Mouse (Mus musculus) limb, embryonic 10.5 days (tissue): ENCODE data around the gene Mmp25. TPM values are rescaled to one million over a fixed set of nuclear protein-coding genes. Genes with fewer than 3 reads are reported as not detected.

Source experiments
- DNase-seq: peaks from one replicate; pipeline ENCODE4 v3.0.0-alpha.2; 2017; ENCODE audit warnings: low spot score
- H3K27ac ChIP-seq: fragments of 300-500 bp; sonication (generic); 2 replicates; pipeline ENCODE4 v1.5.1; 2016; ENCODE audit warnings: mild to moderate bottlenecking
- H3K27me3 ChIP-seq: fragments of 300-500 bp; sonication (generic); 2 replicates; pipeline ENCODE4 v1.6.1; 2016; ENCODE audit warnings: low read depth, mild to moderate bottlenecking; ENCODE audit not compliant: poor library complexity, severe bottlenecking
- H3K36me3 ChIP-seq: fragments of 300-500 bp; sonication (generic); 2 replicates; pipeline ENCODE4 v1.6.1; 2016; ENCODE audit warnings: mild to moderate bottlenecking, moderate library complexity
- H3K4me1 ChIP-seq: fragments of 300-500 bp; sonication (generic); 2 replicates; pipeline ENCODE4 v1.6.1; 2016
- H3K4me3 ChIP-seq: fragments of 300-500 bp; sonication (generic); 2 replicates; pipeline ENCODE4 v1.5.1; 2016; ENCODE audit warnings: mild to moderate bottlenecking, moderate library complexity
- H3K9me3 ChIP-seq: fragments of 300-500 bp; sonication (generic); replicated peaks from 2 replicates; pipeline ENCODE4 v1.6.1; 2016; ENCODE audit warnings: mild to moderate bottlenecking
- WGBS: fragments of 180-500 bp; shearing (Covaris S2); methylation state at CpG from one replicate; pipeline ENCODE4 v1.1.7; 2016; 5-methylcytosine and 5-hydroxymethylcytosine counted together
- polyA plus RNA-seq: library from polyadenylated mRNA; unstranded; fragments of >200 nt; fragmentation: Nextera tagmentation; extraction: Ambion mirVana; gene quantifications from 2 replicates; pipeline ENCODE4 v1.2.1, GENCODE M21; 2016

Mmp25 gene
- polyA plus RNA-seq, 1 experiment from 2014 or later = 1.1 TPM

DNA sequence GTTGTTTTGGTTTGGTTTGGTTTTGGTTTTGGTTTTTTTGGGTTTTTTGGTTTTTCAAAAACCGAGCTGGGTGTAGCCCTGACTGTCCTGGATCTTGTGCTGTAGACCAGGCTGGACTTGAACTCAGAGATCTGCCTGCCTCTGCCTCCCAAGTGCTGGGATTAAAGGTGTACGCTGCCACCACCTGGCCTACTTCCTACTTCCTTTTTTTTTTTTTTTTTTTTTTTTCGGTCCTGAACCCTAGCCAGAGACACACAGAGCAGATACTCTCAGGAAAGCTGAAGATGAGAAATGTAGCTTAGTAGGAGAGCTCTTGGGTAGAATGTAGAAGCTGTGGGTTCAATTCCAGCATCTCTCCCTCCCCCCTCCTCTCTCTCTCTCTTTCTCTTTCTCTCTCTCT lies 13.4 kb upstream of the Mmp25 start:
- no peak for DNase-seq
- Histone ChIP-seq H3K27ac (no peak overlapping the region), H3K36me3 (no peaks in the 10 kb centered on the region), H3K4me3 (no peak overlapping the region), H3K4me1 (peaks cover 8% of the 10 kb centered on the region), H3K27me3 (peaks cover 48% of the 10 kb centered on the region), H3K9me3 (no peaks in the 10 kb centered on the region)
- WGBS = 77% methylated on average over 3 of the region's 3 CpGs

- Histone ChIP-seq H3K36me3 (no peaks in the 10 kb centered on the region), H3K9me3 (no peaks in the 10 kb centered on the region), H3K4me1 (no peaks in the 10 kb centered on the region), H3K27me3 (peaks cover 7% of the 10 kb centered on the region), H3K27ac (no peak overlapping the region), H3K4me3 (no peak overlapping the region)
- WGBS = 65% methylated on average over 2 of the region's 2 CpGs
- DNase-seq = no peak
Observed at GRCm38 (mm10) chr17:23654410-23654809, 9.3 kb upstream of the Mmp25 start.

GRCm38 (mm10) chr17:23654001-23654400 lies 8.9 kb upstream of the Mmp25 start:
- Histone ChIP-seq H3K27me3 (peaks cover 3% of the 10 kb centered on the region; the same call in 1 of the 2 replicates), H3K27ac (no peak overlapping the region), H3K9me3 (no peaks in the 10 kb centered on the region), H3K36me3 (no peaks in the 10 kb centered on the region), H3K4me3 (no peak overlapping the region), H3K4me1 (no peaks in the 10 kb centered on the region)
- DNase-seq = no peak
- 52% methylated on average over 6 of the region's 6 CpGs for WGBS

DNA sequence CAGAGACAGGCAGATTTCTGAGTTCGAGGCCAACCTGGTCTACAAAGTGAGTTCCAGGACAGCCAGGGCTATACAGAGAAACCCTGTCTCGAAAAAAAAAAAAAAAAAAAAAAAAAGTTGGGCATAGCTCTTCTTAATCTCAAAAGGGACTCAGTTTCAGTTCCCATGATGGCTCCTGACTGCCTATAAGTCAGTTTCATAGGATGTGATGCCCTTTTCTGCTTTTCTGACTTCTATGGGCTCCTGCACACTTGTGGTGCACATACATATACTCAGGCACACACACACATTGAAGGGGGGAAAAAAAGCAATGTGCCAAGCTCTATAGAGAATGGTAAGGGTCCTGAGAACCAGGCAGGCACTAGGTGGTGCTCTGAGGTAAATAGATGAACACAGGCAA lies 8.2 kb upstream of the Mmp25 start:
- no peak for DNase-seq
- Histone ChIP-seq H3K9me3 (no peaks in the 10 kb centered on the region), H3K27me3 (no peaks in the 10 kb centered on the region; the same call in 1 of the 2 replicates), H3K4me3 (no peak overlapping the region), H3K4me1 (no peaks in the 10 kb centered on the region), H3K36me3 (no peaks in the 10 kb centered on the region), H3K27ac (no peak overlapping the region)
- 82% methylated on average over 2 of the region's 2 CpGs for WGBS

DNA sequence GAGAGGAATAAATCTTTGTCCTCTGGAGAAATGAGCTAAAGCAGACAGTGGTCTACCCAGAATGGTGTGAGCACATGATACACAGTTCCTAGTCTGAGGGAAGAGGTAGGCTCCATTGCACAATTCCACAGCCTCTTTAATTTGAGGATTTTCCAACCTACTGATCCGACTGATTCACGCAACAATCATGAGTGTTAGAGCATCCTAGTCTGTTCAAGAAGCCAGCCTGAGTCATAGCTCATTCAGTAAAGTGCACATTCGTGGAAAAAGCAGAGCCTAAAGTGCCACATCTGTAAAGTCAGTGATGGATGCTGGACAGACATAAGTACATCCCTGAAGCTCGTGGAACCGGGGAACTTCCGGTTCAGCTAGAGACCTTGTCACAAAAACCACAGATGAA lies 6.3 kb upstream of the Mmp25 start:
- no peak overlapping the region for H3K27ac ChIP-seq
- 84% methylated on average over 6 of the region's 6 CpGs for WGBS
- DNase-seq = no peak
- no peaks in the 10 kb centered on the region for H3K4me1 ChIP-seq
- no peaks in the 10 kb centered on the region for H3K9me3 ChIP-seq
- no peaks in the 10 kb centered on the region for H3K36me3 ChIP-seq
- H3K4me3 ChIP-seq = no peak overlapping the region
- peaks cover 10% of the 10 kb centered on the region; the same call in 1 of the 2 replicates for H3K27me3 ChIP-seq

DNA sequence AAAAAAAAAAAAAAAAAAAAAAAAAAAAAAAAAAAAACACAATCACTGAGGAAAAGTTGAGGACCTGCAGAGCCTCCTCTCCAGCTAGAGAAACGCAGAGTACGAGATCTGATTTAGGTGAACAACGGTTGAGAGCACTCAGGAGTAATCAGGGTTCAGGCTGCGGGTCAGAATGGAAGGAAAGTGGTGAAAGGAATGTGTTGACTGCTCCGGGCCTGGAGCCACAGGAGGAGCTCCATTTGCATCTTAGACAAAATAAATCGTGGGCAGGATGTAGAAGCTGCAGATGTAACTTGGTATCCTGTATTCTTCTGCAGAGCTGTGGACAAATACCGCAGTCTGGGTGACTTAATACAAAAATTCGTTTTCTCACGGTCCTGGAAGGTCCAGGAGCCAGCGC lies 817 bp upstream of the Mmp25 start:
- no peaks in the 10 kb centered on the region for H3K9me3 ChIP-seq
- peaks cover 49% of the 10 kb centered on the region for H3K27me3 ChIP-seq
- H3K36me3 ChIP-seq = no peaks in the 10 kb centered on the region
- DNase-seq = no peak
- H3K27ac ChIP-seq = no peak overlapping the region
- H3K4me1 ChIP-seq = peaks cover 13% of the 10 kb centered on the region
- WGBS = 36% methylated on average over 10 of the region's 10 CpGs
- H3K4me3 ChIP-seq = no peak overlapping the region

DNA sequence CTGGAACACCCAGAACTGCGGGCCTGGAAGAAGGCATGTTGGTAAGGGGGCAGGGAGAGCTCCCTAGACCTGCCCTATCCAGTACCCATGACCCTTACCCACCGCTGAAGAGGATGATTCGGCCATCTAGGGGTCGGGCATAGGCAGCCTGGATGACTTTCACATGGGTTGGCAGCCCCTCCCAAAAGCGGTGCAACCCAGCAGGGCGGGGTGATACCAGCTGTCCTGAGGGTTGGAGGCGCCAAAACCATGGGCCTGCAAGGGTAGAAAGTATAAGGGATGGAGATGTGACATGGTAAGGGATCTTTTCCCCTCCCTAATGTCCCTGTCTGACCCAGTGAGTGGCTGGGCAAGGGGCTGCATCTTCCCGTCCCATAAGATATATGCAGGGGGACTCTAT lies 13.8 kb downstream of the Mmp25 start:
- 80% methylated on average over 8 of the region's 8 CpGs for WGBS
- Histone ChIP-seq H3K4me3 (no peak overlapping the region), H3K4me1 (peaks cover 9% of the 10 kb centered on the region), H3K36me3 (no peaks in the 10 kb centered on the region), H3K27ac (no peak overlapping the region), H3K27me3 (peaks cover 12% of the 10 kb centered on the region), H3K9me3 (no peaks in the 10 kb centered on the region)
- no peak for DNase-seq

DNA sequence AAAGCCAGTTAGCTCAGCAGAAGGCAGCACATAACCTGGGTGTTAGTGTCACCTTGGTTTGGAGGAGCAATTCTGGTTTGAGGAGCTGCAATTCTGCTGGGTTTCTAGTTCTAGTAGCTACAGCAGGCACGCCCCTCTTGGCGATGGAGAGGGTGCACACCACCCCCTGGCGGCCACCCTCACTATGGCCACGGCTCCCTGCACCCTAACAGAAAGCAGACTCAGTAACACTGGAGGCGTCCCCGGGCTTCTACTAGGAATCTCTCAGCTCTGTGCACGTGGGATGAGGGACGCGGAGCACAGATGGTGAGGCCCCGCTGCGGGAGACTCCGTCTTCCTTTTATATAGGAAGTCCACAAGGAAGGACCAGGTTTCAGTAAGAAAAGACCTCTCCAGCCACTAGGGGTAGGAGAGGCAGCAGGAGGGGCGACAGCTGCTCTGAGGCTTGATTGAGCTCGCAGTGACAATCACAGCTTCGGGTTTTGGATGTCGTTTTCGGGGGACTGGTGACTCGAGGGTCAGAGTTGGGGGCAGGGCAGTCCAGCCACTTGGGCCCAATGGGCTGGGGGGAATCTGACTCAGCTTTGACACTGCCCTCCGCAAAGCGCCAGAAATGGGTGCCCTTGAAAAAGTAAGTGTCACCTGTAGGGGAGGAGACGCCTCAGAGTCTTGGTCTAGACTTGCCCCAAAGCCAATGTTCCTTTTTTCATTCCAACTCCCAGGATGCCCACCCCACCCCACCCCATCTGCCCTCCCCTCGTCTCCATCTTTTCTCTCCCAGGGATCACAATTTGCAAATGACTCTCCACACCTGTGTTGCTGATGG lies 14.7 kb downstream of the Mmp25 start:
- peak; percentile 87 for DNase-seq
- H3K36me3 ChIP-seq = no peaks in the 10 kb centered on the region
- H3K27ac ChIP-seq = no peak overlapping the region
- peaks cover 12% of the 10 kb centered on the region for H3K27me3 ChIP-seq
- H3K4me3 ChIP-seq = peak overlapping the region; percentile 36
- 18% methylated on average over 22 of the region's 22 CpGs for WGBS
- H3K9me3 ChIP-seq = no peaks in the 10 kb centered on the region
- peaks cover 9% of the 10 kb centered on the region for H3K4me1 ChIP-seq

DNA sequence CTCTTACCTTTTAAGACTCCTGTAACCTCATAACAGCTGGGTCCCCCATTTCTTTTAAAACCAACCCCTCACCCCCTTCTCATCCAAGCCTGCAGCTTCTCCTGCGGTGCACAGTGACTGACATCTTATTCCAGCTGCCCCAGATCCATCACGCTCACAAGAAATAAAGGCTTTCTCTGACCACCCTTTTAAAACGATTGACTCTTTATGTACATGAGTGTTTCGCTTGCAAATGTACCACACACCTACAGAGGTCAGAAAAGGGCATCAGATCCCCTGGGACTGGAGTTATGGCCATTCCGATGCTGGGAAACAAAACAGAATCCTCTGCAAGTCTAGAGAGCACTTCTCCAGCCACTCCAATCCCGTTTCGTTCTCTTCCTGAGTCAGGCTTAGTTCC lies 17.3 kb downstream of the Mmp25 start:
- DNase-seq = no peak
- peaks cover 9% of the 10 kb centered on the region for H3K4me1 ChIP-seq
- WGBS = 43% methylated on average over 7 of the region's 7 CpGs
- no peaks in the 10 kb centered on the region for H3K9me3 ChIP-seq
- H3K27ac ChIP-seq = no peak overlapping the region
- H3K4me3 ChIP-seq = no peak overlapping the region
- no peaks in the 10 kb centered on the region for H3K36me3 ChIP-seq
- peaks cover 12% of the 10 kb centered on the region for H3K27me3 ChIP-seq

DNA sequence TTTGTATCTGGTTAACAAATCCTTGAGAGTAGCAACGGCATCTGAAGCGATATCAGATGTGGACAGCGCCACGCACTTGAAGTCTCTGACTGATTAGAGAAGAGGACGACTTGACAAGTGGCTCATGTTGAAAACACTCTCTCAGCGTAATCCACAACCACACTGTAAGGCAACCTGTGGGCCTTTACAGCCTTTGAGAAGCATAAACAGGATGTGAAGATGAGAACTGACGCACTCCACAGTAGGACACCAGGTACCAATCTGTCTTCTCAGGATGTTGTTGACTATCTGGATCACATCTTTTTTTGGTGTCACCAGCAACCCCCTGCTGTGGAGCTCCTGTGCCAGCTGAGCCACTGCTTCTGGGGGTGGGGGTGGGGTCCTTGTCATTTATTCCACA lies 24.7 kb downstream of the Mmp25 start:
- WGBS = 79% methylated on average over 7 of the region's 7 CpGs
- no peaks in the 10 kb centered on the region for H3K4me1 ChIP-seq
- DNase-seq = no peak
- H3K27ac ChIP-seq = no peak overlapping the region
- H3K36me3 ChIP-seq = no peaks in the 10 kb centered on the region
- H3K27me3 ChIP-seq = no peaks in the 10 kb centered on the region
- no peaks in the 10 kb centered on the region for H3K9me3 ChIP-seq
- no peak overlapping the region for H3K4me3 ChIP-seq

DNA sequence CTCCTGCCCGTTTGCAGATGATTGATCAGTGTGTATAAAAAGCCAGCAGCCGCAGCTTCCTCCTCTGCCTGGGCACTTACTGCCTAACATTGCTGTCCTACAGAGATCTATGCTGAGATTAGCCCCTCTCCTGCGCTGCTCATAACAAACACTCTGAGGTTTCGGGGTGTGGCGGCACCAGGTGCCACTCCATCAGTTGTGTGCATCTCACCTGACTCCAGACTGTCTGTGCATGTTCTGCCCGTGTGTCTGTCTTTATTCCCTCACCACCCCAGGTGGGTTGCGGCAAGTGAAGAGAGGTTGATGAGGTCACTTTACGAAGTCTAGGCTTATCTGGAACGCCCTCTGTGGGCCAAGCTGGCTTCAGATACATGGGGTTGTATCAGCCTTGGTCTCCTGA lies 28.0 kb downstream of the Mmp25 start:
- H3K9me3 ChIP-seq = no peaks in the 10 kb centered on the region
- no peaks in the 10 kb centered on the region for H3K27me3 ChIP-seq
- 67% methylated on average over 9 of the region's 9 CpGs for WGBS
- H3K4me3 ChIP-seq = no peak overlapping the region
- H3K4me1 ChIP-seq = no peaks in the 10 kb centered on the region
- H3K36me3 ChIP-seq = no peaks in the 10 kb centered on the region
- no peak overlapping the region for H3K27ac ChIP-seq
- no peak for DNase-seq

GRCm38 (mm10) chr17:23610361-23610800 lies 34.7 kb downstream of the Mmp25 start:
- Histone ChIP-seq H3K27me3 (no peaks in the 10 kb centered on the region), H3K4me1 (no peaks in the 10 kb centered on the region), H3K27ac (no peak overlapping the region), H3K4me3 (no peak overlapping the region), H3K36me3 (no peaks in the 10 kb centered on the region), H3K9me3 (no peaks in the 10 kb centered on the region; the same call in 1 of the 2 replicates)
- 86% methylated on average over 28 of the region's 28 CpGs for WGBS
- peak; percentile 69 for DNase-seq

DNA sequence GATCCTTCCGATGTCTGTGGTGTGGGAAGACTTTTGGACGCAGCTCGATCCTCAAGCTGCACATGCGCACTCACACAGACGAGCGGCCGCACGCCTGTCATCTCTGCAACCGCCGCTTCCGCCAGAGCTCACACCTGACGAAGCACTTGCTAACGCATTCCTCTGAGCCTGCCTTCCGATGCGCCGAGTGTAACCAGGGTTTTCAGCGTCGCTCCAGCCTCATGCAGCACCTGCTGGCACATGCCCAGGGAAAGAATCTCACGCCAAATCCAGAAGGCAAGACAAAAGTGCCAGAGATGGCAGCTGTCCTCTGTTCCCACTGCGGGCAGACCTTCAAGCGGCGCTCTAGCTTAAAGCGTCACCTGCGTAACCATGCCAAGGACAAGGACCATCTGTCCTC lies 35.5 kb downstream of the Mmp25 start:
- WGBS = 95% methylated on average over 24 of the region's 24 CpGs
- no peak overlapping the region for H3K4me3 ChIP-seq

More for the DNA sequence above, 35.5 kb downstream of the Mmp25 start:
- no peaks in the 10 kb centered on the region for H3K27me3 ChIP-seq
- H3K27ac ChIP-seq = no peak overlapping the region
- H3K36me3 ChIP-seq = no peaks in the 10 kb centered on the region
- H3K4me1 ChIP-seq = no peaks in the 10 kb centered on the region
- no peak for DNase-seq
- no peaks in the 10 kb centered on the region; the same call in 1 of the 2 replicates for H3K9me3 ChIP-seq
